Mouse (Mus musculus): ENCODE results near the gene Efna5. TPM values are rescaled to one million over a fixed set of nuclear protein-coding genes. Genes with fewer than 3 reads are reported as not detected.
A peak's percentile ranks its signal among the peaks of the same experiment; 100 is the strongest.

The Efna5 gene
- total RNA-seq, 2 experiments from 2014 or later, result 22.1 to 26.5 TPM

DNA sequence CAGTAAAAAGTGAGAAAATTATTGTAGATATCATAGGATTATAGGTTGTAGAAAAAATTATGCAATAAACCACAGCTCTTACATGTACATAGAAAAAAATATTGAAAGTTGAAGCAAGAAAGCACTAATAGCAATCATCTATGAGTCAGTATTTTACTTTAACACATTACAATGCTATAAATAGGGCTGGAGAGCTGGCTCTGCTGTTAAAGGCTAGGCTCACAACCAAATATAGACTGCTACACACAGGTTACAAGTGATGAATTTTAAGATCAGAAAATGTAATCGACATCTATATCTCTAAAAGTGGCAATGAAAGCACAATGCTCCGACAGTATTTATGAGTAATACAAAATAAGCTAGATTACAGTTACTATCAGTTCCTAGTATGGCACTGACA is 125.5 kb downstream of the Efna5 start:
- intact Hi-C loops (cut with DNase I), result no loop called here
- DNase-seq, result no peak

DNA sequence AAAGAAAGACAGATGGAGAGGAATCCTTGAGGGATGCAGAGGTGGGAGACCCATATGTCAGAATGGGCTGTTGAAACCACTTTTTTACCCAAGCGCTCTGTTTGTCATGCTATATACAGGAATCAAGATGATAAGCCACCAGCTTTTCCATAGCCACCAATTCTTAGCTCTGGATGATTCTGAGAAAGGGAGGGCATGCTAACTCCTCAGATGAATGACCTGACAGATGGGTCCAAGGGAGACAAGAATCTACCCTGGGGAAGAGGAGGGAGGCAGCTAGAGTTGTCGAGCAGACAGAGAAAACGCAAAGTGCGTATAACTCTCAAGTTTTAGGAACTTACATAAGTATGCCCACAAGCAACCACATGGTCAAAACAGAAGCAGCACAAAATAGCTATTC is 126.5 kb downstream of the Efna5 start:
- intact Hi-C loops (cut with DNase I), result no loop called here
- DNase-seq, result no peak

DNA sequence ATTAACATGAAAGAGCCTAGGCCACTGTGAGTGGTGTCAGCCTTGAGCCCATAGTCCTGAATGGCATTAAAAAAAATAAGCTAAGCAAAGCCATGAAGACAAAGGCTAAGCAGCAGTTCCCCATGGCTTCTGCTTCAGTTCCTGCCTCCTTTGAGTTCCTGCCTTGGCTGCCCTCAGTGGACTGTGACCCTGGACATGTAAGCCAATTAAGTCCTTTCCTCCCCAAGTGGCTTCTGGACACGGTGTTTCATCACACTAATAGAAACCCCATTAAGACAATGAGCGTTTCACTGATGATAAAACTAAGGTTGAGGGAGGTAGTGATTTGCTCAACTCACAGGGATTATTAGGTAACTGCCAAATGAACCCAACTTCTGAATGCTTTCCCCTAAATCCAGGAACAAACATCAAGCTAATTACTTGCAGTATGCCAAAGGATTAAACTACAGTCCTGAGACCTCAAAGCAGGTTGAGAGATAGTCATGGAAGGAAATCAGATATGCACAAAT is 128.7 kb downstream of the Efna5 start:
- intact Hi-C loops (cut with DNase I), result no loop called here
- DNase-seq, result no peak

DNA sequence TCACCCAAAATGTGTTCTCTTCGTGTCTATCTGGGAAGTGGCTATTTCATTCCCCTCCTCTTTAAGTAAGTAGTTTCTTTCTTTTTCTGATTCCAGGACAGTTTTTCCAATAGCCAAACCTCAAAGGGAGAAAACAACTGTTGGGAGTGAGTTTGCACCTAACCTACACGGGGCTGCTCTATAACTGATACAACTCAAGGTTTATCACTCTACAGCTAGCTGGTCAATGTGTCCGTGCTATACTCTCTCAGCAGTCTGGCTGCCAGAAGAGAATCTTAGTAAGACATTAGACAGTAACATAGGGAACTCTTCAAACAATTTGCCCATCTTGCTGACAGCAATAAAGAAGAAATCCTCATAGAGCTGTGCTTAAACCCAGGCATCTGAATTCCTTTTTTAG is 130.5 kb downstream of the Efna5 start:
- intact Hi-C loops (cut with DNase I), result no loop called here
- no peak for DNase-seq

DNA sequence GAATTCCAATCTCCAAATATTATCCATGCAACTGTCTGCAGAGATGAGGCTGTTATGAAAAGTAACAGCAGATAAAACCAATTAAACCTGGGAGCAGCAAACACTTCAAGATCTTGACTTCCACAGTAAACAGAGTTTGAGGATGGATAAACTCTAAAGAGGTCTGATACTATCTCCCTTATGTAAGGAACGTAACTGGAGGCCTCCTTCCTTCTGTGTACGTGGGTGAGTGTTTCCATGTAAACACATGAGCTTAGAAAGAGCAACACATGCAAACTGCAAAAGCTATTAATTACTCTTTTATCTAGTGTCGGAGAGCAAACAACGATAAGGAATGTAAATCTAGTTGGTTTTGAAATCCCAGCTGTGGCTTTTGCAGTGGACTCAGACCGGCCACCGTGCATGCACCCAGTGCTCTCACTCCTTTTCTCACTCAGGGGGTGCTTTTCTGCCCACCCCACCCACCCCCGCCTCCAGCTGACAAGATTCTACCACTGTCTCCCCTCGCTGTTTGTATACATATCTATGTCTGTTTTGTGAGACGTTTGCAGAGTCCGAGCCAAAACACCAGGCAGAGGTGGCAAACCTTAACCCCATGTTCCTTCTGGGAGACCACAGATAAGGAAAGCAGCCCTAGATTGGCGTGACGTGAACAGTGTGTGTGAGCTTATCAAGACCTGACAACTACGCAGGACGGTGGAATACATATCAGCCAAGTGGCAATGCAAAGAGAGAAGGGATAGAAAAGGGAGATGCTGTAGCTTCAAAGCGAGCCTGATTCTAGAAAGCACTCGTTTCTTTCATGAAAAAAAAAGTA is 132.1 kb downstream of the Efna5 start:
- intact Hi-C loops (cut with DNase I), result no loop called here
- DNase-seq, result no peak

DNA sequence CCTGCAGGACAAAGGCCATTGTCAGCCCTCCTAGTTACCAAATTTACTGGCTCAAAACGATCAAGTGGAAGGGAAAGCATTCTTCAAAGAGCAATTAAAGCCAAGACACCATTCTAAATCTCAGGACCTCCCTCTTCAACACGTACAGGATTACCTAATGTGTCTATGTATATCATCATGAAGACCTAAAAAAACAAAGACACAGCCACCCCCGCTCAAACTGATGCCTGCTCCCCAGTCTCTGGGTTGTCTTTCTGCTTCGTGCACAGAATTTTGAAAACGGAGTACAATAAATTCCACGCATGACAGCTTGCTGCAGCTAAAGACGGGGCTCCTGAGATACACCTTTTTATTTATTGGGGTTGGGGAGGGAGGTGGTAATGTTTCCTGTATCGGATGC is 133.7 kb downstream of the Efna5 start:
- intact Hi-C loops (cut with DNase I), result no loop called here
- no peak for DNase-seq

DNA sequence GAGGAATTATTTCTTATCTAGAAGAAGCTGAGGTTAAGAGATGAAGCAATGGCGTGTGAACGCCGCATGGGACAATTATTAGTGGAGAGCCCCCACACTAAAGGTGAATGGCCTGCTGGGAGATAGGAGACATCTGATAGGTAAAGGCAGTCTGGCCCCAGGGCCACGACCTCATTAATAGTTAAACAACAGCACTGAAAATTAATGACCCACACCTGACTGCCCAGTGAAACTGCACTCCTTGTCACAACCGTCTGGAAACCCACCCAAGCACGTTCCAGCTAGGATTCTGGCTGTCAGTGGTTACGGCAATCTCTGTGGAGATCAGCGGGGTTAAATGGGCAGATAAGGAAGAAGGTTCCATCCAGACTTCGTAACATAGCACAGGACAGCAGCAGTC is 134.3 kb downstream of the Efna5 start:
- intact Hi-C loops (cut with DNase I), result no loop called here
- DNase-seq, result no peak

DNA sequence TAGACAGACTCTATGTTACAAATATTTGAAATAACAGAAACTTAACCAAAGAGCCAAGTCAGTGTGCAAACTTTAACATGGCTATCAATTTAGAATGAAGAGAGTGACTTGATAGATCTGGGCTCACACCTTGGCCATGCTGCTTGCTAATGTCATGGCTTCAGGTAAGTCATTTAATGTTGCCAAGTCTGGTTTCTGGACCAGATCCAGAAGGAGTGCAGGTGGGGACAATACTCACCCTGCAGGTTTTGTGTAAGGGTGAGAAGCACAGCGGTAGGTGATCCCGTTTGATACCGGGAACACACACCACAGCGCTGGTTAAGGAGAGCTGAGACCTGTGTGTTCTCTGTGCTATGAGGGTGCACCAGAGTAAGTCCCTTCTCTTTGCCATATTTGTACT is 135.8 kb downstream of the Efna5 start:
- intact Hi-C loops (cut with DNase I), result no loop called here

DNA sequence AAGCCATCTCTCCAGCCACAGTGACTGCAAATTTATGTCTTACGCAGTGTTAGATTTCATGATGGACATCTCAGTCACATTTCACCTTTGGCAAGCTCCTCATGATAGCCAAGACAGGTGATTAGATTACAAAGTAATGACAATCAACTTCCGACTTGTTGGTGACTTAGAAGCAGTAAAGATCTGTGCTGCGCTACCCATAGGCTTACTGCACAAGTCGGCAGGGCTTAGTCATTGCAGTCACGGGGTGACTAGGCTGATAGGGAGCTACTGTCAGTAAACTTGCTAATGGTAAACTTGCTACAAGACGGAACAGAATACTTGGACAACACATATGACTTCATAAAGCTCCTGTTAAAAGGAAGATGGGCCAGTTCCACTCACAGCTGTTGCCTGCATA is 136.9 kb downstream of the Efna5 start:
- no peak for DNase-seq
- intact Hi-C loops (cut with DNase I), result no loop called here

More for the DNA sequence above, 135.8 kb downstream of the Efna5 start:
- DNase-seq, result no peak

DNA sequence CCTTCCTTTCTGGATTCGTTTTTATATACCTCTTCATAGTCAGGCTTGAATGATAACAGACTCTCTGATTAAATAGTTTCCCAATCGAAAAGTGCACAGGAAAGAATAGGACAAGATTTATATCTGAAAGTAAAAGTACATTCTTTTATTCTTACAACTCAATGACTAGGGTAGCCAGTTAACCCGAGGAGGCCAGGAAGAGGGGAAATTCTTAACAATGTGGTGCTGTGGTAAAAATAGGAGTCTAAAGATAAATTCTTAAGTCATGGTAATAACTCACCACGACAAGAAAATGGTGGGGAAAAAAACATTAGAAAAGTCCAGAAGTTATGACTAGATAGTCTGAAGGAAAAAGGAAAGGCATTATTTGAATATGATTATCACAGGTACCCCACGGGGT is 139.4 kb downstream of the Efna5 start:
- no peak for DNase-seq
- intact Hi-C loops (cut with DNase I), result no loop called here

DNA sequence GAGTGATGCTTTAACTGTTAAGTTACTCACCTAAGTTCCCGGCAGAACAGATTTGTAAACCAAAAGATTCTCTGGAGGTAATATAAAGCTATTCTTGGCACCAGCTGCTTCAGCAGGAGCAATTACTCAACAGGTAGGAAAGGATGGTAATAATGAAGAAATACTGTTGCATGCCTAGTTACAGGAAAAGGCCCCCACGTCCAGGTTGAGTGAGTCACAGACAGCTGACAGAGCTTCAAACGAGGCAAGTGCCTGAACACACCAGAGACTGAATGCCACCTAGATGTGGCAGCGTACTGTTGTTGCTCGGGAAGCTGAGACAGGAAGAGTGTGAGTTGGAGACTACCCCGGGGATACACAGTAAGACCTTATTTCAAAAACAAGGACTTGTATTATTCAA is 140.1 kb downstream of the Efna5 start:
- DNase-seq, result no peak
- intact Hi-C loops (cut with DNase I), result no loop called here

DNA sequence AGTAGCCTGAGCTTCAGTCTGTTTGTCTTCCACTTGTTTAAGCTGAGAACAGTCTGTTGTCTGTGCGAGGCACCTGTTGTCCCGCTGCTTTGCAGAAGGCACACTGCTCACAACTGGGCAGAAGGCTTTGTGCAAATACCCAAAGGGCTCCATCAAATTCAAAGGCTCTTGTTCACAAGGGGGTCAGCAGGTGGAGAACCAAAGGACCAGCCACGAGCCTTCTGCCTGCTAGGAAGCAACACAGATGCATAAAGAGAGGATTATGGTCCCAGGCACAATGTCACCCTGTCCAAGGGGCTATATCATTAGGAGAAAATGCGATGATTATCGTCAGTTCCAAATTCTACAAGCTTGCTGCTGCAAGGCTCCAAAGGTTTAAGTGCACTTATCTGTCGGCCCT is 141.1 kb downstream of the Efna5 start:
- intact Hi-C loops (cut with DNase I), result no loop called here
- DNase-seq, result no peak

DNA sequence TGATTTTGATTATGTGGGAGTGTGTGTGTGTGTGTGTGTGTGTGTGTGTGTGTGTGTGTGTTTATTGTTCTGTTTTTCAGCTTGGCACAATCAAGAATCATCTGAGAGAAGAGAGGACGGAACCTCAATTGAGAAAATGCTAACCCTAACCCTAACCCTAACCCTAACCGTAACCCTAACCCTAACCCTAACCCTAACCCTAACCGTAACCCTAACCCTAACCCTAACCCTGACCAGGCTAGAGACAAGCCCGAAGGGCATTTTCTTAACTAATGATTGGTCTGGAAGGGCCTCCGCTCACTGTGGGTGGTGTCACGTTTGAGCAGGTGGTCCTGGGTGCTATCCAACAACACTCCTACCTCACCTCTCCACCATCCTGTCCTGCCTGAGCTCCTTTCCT is 143.7 kb downstream of the Efna5 start:
- no peak for DNase-seq
- intact Hi-C loops (cut with DNase I), result no loop called here

DNA sequence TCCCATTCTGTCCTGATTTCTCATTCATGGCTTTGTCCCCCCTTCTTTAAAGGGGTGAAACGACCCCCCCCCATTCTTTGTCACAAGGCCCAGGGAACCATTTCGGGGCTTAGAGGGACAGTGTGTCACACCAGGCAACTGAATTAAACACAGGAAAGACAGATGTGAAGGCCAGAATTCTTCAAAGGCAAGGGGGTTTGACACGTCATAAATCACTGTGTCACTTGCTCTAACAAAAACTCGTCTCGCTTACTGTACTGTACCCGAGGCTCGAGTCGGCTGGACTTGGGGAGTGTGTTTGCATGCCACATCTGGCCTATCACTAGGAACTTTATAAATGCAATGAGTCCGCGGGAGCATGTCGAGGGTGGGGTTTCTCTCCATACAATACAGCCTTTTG is 145.2 kb downstream of the Efna5 start:
- intact Hi-C loops (cut with DNase I), result no loop called here

DNA sequence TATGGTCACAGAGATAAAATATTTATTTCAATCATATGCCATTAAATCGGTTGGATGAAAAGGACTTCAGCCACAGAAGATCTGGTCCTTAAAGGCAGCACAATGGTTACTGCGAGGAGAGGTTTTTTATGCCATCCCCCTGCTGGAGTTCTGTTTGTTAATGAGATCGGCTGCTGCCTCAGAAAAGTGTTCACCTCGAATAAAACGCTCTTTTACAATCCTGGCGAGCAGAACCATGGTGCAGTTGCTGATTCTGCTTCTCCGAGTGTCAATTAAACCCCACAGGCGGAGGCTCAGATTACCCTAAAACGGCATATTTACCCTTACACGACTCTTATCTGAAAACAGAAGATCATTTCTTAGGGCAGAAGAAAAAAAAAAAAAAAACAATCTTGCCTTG is 146.2 kb downstream of the Efna5 start:
- intact Hi-C loops (cut with DNase I), result loop anchor here (5.0 kb wide), 1 partner anchor 47 kb away; no protein-coding TSS in a partner anchor
- DNase-seq, result no peak

More for the DNA sequence above, 145.2 kb downstream of the Efna5 start:
- no peak for DNase-seq

DNA sequence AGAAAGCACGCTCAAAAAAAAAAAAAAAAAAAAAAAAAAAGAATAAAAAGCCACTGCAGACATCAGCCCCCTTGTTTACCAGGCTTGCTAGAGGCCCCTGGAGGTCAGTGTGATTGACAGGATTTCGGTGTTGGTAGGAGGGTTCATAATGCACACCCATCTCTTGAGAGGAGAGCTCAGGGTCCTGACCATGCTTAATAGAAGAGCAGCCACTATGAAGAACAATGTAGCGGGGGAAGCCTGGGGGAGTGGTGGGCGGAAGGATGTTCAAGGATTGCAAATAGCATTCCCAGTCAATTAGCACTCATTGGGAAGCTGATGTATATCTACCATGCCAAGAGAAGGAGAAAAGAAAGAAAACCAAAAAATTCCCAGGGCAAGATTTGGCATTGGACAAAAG is 147.1 kb downstream of the Efna5 start:
- intact Hi-C loops (cut with DNase I), result loop anchor here (5.0 kb wide), 1 partner anchor 48 kb away; no protein-coding TSS in a partner anchor
- DNase-seq, result no peak

DNA sequence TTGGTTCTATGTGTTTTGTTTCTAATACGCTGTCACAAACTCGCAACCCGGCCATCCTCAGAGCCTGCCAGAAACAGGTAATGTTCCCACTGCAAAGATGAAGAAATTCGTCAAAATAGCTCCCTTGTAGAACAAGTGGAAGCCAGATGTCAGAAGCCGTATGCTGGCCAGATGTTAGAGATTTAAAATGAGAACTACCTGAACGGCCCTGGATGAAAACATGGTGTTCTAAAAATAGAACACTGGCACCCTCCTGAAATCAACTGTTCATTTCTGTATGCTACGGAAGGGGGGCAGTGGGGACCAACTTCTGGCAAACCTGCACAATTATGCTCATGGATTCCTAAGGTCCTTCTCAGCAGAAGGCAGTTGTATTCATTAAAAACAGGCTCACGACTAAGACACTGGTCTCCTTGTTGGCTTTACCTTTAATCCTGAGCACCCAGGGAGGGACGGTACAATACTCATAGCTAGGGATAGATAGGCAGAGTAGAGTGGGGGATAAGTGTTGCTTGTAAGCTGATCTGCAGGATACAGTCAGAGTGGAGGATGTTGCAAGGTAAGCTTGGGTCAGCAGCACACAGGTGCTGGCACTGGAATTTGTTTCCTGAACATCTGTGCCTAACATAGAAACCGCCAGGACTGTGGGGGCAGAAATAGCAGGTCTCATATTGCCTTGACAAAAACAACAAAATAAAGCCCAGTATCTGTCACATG is 151.2 kb downstream of the Efna5 start:
- intact Hi-C loops (cut with DNase I), result loop anchor here (5.0 kb wide), 1 partner anchor 52 kb away; no protein-coding TSS in a partner anchor
- peak in 1 of 2 experiments; percentile 17 for DNase-seq

DNA sequence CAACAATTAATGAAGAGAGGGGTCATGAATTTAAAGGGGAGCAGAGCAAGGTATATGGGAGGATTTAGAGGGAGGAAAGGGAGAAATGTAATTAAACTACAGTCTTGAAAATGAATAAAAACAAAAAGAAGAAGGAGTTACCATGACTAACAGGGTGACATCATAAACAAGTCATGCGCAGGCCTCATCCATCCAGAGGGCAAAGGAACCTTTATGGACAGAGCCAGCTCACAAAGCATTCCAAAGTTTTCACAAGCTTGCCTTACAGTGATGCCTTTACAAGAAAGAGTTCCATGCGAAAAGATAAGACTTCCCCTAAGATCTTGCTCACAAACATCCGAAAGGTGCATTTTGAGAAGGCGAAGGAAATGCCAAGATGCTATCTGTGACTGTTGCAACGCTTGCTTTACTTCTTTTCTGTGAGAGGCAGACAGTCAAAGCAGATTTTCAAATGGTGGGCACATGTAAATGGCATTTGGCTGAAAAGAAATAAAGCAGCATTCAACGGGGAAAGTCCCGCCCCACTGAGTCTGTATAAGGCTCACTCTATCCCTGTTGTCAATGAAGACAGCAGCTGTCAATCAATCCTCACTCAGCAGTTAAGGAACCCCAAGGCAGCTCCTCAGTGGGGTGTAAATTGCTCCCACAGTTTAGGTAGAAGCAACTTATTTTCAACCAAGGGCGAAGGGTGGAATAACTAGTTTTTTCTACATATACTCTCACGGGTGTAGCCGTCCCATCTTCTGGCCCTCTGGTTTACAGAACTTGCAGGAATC is 152.8 kb downstream of the Efna5 start:
- DNase-seq, result no peak
- intact Hi-C loops (cut with DNase I), result no loop called here

DNA sequence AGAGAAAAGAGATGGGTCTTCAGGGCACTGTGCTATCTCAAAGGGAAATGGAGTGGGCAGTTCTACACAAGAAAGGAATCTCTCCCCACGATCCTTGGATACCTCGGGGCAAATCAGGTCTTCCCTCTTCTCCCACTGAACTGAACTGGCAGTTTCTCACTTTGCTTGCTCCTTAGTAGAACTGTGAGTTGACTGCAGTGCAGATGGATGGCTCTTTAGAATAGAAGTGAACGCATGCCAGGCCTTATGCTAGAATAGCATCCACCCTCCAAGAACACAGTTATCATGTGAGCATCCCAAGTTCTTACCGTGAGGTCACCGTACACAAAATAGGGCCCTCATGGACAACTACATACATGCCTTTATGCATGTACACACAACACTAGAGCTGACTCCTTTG is 155.0 kb downstream of the Efna5 start:
- intact Hi-C loops (cut with DNase I), result no loop called here
- no peak for DNase-seq

DNA sequence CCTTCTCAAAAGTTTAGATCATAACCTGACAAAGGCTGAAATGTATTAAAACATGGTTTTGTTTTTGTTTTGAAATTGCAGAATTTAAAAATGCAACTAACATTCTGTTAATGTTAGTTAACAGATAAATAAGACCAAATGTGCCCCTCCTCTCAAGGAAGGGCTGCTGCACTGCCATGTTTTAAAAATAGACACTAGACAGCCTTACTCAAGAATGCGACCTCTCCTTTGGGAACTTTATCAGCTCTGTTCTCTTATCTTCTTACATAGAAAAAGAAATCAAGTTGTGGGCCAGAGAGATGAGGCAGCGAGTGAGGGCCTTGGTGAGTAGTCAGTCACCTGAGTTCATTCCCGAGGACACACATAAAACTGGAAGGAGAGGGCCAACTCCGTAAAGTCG is 158.2 kb downstream of the Efna5 start:
- DNase-seq, result no peak
- intact Hi-C loops (cut with DNase I), result no loop called here

DNA sequence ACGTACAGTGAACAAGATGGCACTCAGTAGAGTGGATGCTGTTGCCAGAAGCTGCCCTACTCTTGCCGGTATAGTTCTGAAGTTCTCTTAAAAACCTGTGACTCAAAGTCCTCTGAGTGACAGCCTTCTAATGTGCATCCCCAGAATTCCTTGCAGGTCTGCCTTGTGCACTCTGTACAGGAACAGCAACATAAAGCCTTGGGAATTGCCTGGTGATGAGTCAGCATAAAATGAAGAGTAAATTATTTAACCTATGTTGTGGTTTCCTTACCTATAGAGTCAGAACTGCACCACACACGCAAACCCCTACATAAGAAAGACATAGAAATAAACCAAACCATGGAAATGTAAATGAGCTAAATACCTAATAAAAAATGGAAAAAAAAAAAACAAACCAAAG is 159.5 kb downstream of the Efna5 start:
- intact Hi-C loops (cut with DNase I), result no loop called here

More for the DNA sequence above, 159.5 kb downstream of the Efna5 start:
- DNase-seq, result no peak
